Mouse (Mus musculus): ENCODE results near the gene Osbpl7. TPM values are rescaled to one million over a fixed set of nuclear protein-coding genes. Genes with fewer than 3 reads are reported as not detected.
A peak's percentile ranks its signal among the peaks of the same experiment; 100 is the strongest.

The Osbpl7 gene
- 10.2 and 10.4 TPM in 2 replicates for polyA plus RNA-seq (2015; fragmentation: Nextera tagmentation; extraction: Ambion mirVana)

DNA sequence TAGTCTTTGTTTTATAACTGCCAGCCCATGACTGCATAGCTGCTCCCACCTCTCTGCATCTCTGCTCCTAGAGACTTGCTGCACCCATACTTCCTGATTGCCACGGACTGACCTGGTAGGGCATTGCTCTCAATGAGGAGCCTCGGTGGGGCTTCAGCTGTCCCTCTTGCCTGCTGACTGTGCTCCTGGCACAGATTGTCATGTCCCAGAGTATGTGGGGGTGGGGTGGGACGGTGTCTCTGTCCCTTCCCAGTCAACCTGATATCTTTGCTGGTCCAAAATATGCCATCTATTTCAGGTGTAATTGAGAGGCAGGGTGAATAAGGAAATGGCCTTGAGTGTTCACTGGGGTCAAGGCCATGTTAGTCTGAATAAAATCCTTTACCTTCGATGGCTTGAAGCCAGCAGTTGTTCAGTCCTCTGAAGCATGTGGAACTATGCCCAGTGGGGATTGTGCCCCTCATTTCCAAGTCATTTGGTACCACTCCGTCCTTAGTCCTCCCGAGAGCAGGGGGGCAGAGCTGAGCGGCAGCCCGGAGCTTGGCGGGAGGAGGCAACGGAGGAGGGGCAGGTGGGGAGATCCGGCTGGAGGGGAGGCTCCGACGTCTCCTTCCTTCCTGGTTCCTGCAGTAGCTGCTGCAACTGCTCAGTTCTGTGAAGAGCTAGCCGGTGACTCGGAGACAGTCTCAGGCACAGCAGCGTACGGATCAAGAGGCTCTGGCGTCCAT, at the start of gene Osbpl7:
Osbpl7 (plus strand) TSS at position 413 of the 728 bp plus-strand sequence.
- no peaks in the 10 kb centered on the region for H3K27me3 ChIP-seq (ENCODE audit: insufficient read depth, low read length)
- peak within 1 kb of the TSS; percentile 79 for H3K9ac ChIP-seq (replicated peaks; ENCODE audit: low read length)
- no peaks in the 10 kb centered on the region for H3K9me3 ChIP-seq (ENCODE audit: low read length)
- peak; percentile 80 for ATAC-seq (ENCODE audit: low FRiP score, low TSS enrichment)
- peak within 1 kb of the TSS; percentile 90 for H3K4me3 ChIP-seq (ENCODE audit: low read length)
- peak within 1 kb of the TSS; percentile 91 for H3K4me2 ChIP-seq (replicated peaks; ENCODE audit: low read depth, low read length)
- 5% methylated on average over 18 of the region's 18 CpGs for WGBS
- peak within 1 kb of the TSS; percentile 49 for H3K27ac ChIP-seq (ENCODE audit: low read length)
- H3K4me1 ChIP-seq (ENCODE audit: insufficient read depth, low read length), result peaks cover 15% of the 10 kb centered on the region
- peaks cover 31% of the 10 kb centered on the region for H3K36me3 ChIP-seq (ENCODE audit: insufficient read depth, low read length)

DNA sequence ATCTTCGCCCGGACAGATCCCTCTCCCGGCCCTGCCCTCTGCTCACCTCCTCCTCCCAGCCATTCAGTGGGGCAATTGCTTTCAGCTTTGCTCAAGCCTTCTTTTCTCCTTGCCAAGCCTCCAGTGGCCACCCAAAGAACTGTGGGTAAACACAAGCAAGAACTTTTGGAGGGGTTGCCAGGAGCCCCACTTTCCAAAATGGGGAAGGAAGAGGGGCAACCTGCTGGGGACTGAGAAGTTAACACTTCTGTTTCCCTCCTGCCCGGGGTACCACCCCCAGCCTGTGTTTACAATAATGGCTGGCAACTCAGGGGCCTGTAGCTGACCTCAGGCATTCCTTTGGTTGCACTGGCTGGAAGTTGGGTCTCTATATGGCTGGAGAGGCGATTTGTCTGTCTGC, 47.3 kb upstream of the Osbpl7 start:
- Histone ChIP-seq H3K4me3 (ENCODE audit: low read length) (no peak overlapping the region), H3K4me1 (ENCODE audit: insufficient read depth, low read length) (no peaks in the 10 kb centered on the region; the same call in 1 of the 2 replicates), H3K27ac (ENCODE audit: low read length) (no peak overlapping the region), H3K4me2 (replicated peaks; ENCODE audit: low read depth, low read length) (no peak overlapping the region), H3K27me3 (ENCODE audit: insufficient read depth, low read length) (peaks cover 17% of the 10 kb centered on the region), H3K9me3 (ENCODE audit: low read length) (no peaks in the 10 kb centered on the region), H3K9ac (replicated peaks; ENCODE audit: low read length) (no peak overlapping the region), H3K36me3 (ENCODE audit: insufficient read depth, low read length) (no peaks in the 10 kb centered on the region)
- WGBS, result 28% methylated on average over 5 of the region's 5 CpGs
- no peak for ATAC-seq (ENCODE audit: low FRiP score, low TSS enrichment)

DNA sequence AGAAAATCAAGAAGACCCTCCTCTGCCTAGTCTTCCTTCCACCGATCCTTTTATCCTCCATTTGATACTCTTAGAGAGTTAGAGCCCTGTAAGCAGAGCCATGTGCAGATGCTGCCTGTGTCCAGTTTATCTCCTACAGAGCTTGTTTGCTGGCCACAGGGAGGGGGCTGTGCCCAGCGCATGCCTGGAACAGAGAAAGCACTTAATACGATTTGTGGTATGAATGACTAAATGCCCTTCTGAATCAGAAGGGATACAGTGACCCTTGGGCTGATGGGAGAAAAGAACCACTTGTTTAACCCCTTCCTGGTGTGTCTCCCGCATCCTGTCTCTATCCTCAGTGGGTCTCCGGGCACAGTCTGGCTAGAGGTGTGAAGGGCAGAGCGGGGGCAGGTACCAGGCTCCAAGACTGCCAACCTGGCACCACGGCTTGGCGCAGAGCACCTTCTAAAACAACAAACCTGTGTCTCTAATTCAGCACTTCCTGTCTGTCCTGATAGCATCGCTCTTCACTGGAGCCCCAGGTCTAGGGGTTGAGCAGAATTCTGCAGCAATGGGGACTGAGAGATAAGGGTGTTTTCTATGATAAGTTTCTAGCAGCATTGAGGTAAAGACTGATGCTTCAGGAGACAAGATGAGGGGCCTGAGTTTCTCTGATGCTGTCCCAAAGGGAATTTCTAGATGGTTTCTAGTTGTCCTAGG, 43.2 kb upstream of the Osbpl7 start:
- WGBS, result 51% methylated on average over 9 of the region's 9 CpGs
- no peaks in the 10 kb centered on the region for H3K4me1 ChIP-seq (ENCODE audit: insufficient read depth, low read length)
- no peak overlapping the region for H3K4me2 ChIP-seq (replicated peaks; ENCODE audit: low read depth, low read length)
- H3K27ac ChIP-seq (ENCODE audit: low read length), result no peak overlapping the region
- H3K9ac ChIP-seq (replicated peaks; ENCODE audit: low read length), result no peak overlapping the region
- no peaks in the 10 kb centered on the region for H3K9me3 ChIP-seq (ENCODE audit: low read length)
- ATAC-seq (ENCODE audit: low FRiP score, low TSS enrichment), result no peak
- no peak overlapping the region for H3K4me3 ChIP-seq (ENCODE audit: low read length)
- peaks cover 34% of the 10 kb centered on the region for H3K27me3 ChIP-seq (ENCODE audit: insufficient read depth, low read length)
- H3K36me3 ChIP-seq (ENCODE audit: insufficient read depth, low read length), result no peaks in the 10 kb centered on the region

DNA sequence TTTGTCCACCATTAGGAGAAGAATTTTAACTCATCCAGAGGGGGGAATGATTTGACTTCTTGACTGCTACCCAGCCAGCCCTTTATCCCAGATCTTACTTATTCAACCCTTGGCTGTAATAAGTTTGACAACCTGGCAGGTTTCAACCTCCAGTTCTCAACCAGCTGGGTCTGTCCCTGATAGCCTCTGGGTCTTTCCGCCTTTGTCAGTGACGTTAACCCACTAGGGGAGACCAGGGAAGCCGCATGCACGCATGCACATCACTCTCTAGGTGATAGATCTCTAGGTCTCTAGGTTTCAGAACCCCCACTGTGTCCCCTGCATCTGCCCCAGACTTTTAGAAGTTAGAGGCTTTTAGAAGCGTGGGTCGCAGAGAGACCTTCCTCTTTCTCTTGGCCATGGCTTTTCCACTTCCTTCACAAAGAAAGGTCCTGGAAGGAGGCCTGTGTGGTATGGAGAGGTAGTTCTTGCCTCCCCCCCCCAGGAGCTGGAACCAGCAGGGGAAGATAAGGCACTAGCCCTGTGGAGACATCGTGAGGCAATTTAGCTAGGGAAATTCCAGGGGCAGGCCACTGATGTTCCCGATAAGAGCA, 41.1 kb upstream of the Osbpl7 start:
- no peak for ATAC-seq (ENCODE audit: low FRiP score, low TSS enrichment)
- WGBS, result 58% methylated on average over 8 of the region's 8 CpGs
- Histone ChIP-seq H3K27ac (ENCODE audit: low read length) (no peak overlapping the region), H3K4me1 (ENCODE audit: insufficient read depth, low read length) (no peaks in the 10 kb centered on the region), H3K4me2 (replicated peaks; ENCODE audit: low read depth, low read length) (no peak overlapping the region), H3K27me3 (ENCODE audit: insufficient read depth, low read length) (peaks cover 37% of the 10 kb centered on the region), H3K4me3 (ENCODE audit: low read length) (no peak overlapping the region), H3K9ac (replicated peaks; ENCODE audit: low read length) (no peak overlapping the region), H3K36me3 (ENCODE audit: insufficient read depth, low read length) (no peaks in the 10 kb centered on the region), H3K9me3 (ENCODE audit: low read length) (no peaks in the 10 kb centered on the region)

DNA sequence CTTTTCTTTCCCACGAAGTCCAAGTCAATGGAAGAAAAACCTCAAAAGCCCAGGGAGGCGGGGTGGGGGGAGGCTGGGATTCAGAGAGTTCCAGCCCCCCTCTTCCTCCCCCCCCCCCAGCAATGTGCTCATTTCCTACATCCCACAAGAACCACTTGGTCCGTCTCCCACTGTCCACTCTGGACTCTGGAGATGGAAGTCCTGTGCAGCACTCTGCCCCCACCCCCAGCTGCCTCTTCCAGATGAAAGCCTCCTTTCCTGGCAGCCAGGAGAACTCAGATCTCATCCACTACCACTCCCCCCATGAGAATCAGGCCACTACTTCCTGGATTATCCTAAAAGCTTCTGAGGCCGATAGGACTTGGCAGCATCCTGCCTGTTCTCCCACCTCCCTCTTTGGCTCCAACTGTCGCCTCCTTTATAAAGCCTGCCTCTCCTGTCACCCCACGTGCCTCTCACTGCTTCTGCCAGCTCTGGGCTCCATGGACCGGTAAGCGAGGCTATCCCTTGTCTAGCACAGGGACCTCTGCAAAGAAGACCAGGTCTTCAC, 37.2 kb upstream of the Osbpl7 start, which contains the start of gene Sp6:
Sp6 (plus strand) TSS at position 274 of the 550 bp plus-strand sequence.
- H3K27me3 ChIP-seq (ENCODE audit: insufficient read depth, low read length), result peaks cover 74% of the 10 kb centered on the region
- H3K9me3 ChIP-seq (ENCODE audit: low read length), result no peaks in the 10 kb centered on the region
- 30% methylated on average over 8 of the region's 8 CpGs for WGBS
- peaks cover 7% of the 10 kb centered on the region for H3K4me1 ChIP-seq (ENCODE audit: insufficient read depth, low read length)
- H3K9ac ChIP-seq (replicated peaks; ENCODE audit: low read length), result no peak within 1 kb of the TSS
- no peak within 1 kb of the TSS for H3K4me2 ChIP-seq (replicated peaks; ENCODE audit: low read depth, low read length)
- ATAC-seq (ENCODE audit: low FRiP score, low TSS enrichment), result no peak
- no peak within 1 kb of the TSS for H3K27ac ChIP-seq (ENCODE audit: low read length)
- no peak within 1 kb of the TSS for H3K4me3 ChIP-seq (ENCODE audit: low read length)
- no peaks in the 10 kb centered on the region for H3K36me3 ChIP-seq (ENCODE audit: insufficient read depth, low read length)

DNA sequence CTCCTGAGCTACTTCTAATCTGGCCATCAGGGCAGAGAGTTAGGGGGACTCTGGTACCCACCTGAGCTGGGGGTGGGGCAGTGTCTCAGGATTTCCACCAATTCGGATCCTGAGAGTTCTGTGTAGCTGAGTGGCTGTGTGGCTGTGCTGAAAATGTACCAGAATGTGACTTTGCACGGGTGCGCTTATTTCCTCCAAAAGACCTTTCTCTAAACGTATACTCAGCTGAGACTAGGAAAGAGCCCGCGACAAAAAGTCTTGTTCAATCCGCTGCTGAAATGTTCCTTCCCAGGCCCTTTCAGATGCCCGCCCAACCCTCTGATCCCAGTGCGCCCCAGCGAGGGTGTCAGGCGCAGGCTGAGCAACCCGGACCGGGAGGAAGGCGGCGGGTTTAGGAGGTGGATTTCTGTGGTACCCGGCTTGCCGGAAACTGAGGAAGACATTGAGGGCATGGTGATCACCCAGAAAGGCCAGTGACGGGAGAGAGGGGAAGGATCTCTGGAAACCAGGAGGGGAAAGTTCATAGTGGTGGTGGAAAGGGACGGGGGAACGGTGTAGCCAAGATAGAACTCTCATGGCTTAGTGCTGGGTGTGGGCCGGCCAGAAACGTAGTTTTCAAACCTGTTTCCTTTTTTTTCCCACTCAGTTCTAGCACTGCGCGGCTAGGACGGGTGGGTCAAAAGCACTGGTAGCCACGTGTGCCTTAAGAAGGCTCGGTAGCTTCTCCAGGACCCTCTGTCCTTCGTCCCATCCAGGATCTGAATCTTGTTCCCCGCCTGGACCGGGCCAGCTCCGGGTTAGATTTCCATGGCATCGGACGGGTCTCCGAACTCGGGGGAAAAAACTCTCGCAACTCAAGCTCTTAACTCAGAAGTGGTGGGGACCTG, 32.5 kb upstream of the Osbpl7 start:
- Histone ChIP-seq H3K9ac (replicated peaks; ENCODE audit: low read length) (peak overlapping the region; percentile 53; the same call in 1 of the 2 replicates), H3K27ac (ENCODE audit: low read length) (no peak overlapping the region), H3K4me3 (ENCODE audit: low read length) (peak overlapping the region; percentile 43), H3K9me3 (ENCODE audit: low read length) (no peaks in the 10 kb centered on the region), H3K27me3 (ENCODE audit: insufficient read depth, low read length) (peaks cover 88% of the 10 kb centered on the region), H3K36me3 (ENCODE audit: insufficient read depth, low read length) (no peaks in the 10 kb centered on the region), H3K4me2 (replicated peaks; ENCODE audit: low read depth, low read length) (peak overlapping the region; percentile 61), H3K4me1 (ENCODE audit: insufficient read depth, low read length) (peaks cover 41% of the 10 kb centered on the region)
- no peak for ATAC-seq (ENCODE audit: low FRiP score, low TSS enrichment)
- 1% methylated on average over 36 of the region's 36 CpGs for WGBS

DNA sequence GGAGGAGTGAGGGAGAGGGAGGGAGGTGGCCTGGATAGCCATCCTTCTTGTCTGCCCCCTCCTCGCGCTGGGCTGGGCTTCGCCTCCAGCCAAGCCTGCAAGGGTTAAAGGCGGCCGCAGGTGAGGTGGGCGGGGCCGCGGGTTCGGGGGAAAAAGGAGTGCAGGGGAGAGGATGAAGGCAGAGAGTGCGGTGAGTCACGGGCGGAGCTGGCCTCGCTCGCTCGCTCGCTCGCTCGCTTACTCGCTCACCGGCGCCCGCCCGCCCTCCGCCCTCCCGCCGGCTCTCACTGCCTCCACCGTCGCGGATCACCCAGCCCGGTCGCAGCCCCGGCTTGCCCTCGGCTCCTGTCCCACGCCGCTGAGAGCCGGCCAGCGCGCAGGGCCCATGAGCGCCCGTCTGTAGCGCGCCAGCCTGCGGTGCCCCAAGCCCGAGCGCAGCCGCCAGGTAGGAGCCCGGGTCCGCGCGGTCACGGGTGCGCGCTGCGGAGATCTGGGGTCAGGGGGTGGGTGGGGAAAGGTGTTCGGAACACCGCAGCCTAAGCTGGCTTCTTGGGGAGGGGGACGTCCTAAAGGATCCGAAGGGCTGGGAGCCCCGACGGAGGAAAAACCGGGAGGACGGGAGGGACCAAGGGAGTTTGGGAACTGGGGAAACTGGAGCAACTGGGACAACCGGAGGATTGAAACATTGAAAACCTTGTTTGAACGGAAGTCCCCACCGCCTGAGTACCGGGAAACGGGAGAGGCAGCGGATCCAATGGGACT, 31.7 kb upstream of the Osbpl7 start:
- peaks cover 92% of the 10 kb centered on the region for H3K27me3 ChIP-seq (ENCODE audit: insufficient read depth, low read length)
- H3K4me2 ChIP-seq (replicated peaks; ENCODE audit: low read depth, low read length), result peak overlapping the region; percentile 61
- no peak overlapping the region for H3K27ac ChIP-seq (ENCODE audit: low read length)
- H3K4me1 ChIP-seq (ENCODE audit: insufficient read depth, low read length), result peaks cover 41% of the 10 kb centered on the region
- H3K36me3 ChIP-seq (ENCODE audit: insufficient read depth, low read length), result no peaks in the 10 kb centered on the region
- ATAC-seq (ENCODE audit: low FRiP score, low TSS enrichment), result 0 out of 2 replicates have a peak, but pooled peaks have one; percentile 39
- no peaks in the 10 kb centered on the region for H3K9me3 ChIP-seq (ENCODE audit: low read length)
- peak overlapping the region; percentile 53 for H3K9ac ChIP-seq (replicated peaks; ENCODE audit: low read length)
- H3K4me3 ChIP-seq (ENCODE audit: low read length), result peak overlapping the region; percentile 43
- 2% methylated on average over 45 of the region's 68 CpGs for WGBS

DNA sequence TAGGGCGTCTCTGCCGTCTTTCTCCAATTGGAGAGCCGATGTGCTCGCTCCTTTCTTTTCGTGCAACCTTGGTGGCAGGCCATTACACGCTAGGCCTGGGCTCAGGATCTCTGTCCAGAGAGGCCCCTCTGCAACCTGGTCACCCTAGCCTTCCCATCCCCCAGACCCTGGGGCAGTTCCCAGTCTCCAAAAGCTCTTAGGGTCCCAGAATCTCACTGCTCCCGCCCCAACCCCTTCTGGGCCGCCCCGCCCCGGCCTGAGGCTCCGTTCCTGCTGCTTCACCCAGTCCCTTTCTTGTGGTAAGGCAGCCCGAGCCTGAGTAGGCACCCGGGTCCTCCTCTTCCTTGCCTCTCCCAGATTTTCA, 31.1 kb upstream of the Osbpl7 start:
- peaks cover 41% of the 10 kb centered on the region for H3K4me1 ChIP-seq (ENCODE audit: insufficient read depth, low read length)
- no peaks in the 10 kb centered on the region for H3K36me3 ChIP-seq (ENCODE audit: insufficient read depth, low read length)
- no peak overlapping the region for H3K9ac ChIP-seq (replicated peaks; ENCODE audit: low read length)
- peaks cover 88% of the 10 kb centered on the region for H3K27me3 ChIP-seq (ENCODE audit: insufficient read depth, low read length)
- peak overlapping the region; percentile 43 for H3K4me3 ChIP-seq (ENCODE audit: low read length)
- 16% methylated on average over 13 of the region's 13 CpGs for WGBS
- H3K4me2 ChIP-seq (replicated peaks; ENCODE audit: low read depth, low read length), result peak overlapping the region; percentile 61
- H3K9me3 ChIP-seq (ENCODE audit: low read length), result no peaks in the 10 kb centered on the region
- no peak overlapping the region for H3K27ac ChIP-seq (ENCODE audit: low read length)
- ATAC-seq (ENCODE audit: low FRiP score, low TSS enrichment), result no peak

All from kidney, embryonic 16.5 days (tissue).